Comparison of ENCODE assay signal across 9 mouse cellular contexts in the genomic region with DNA sequence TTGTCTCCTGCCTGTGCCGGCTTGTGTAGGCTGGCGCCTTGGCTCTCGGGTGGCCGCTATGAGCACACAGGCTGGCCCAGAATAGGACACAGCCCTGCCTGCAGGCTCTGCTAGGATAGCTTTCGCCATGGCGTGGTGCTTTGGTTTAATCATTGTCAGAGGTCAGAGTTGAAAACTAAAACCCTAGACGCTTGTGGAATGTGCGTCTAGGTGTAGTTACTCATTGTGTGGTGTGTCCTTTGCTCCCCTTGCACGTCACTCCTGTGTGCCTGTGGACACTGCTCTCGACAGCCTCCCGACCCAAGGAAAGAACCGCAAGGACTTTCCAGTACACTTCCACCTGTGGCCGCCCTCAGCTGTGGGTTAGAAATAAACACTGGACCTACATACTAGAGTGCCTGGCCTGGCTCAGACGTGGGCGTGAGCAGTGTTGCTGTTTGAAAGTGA. TPM values are rescaled to one million over a fixed set of nuclear protein-coding genes. Genes with fewer than 3 reads are reported as not detected.
DNase-seq lines count a peak whose midpoint lies in the region; ATAC-seq lines count a peak whose summit lies in the region.
"Had no signal": no experiment of that assay in that cellular context is flagged by ENCODE, and none has a peak within 500 bp of the region (broad histone marks: within the 10 kb centered on the region; RNA-seq: fewer than 3 reads in every experiment).

No protein-coding gene starts in this region.

- no peak overlapping the region for H3K9ac ChIP-seq in heart, embryonic 12.5 days
- no peak overlapping the region for H3K9ac ChIP-seq in limb, embryonic 13.5 days
- H3K9ac ChIP-seq in stomach, embryonic 14.5 days (replicated peaks; ENCODE audit: low read depth, low read length) = no peak overlapping the region

- no peak overlapping the region for H3K4me3 ChIP-seq in heart, embryonic 12.5 days
- H3K4me3 ChIP-seq in limb, embryonic 13.5 days = no peak overlapping the region
- H3K4me3 ChIP-seq in stomach, embryonic 14.5 days (ENCODE audit: low read depth, low read length) = no peak overlapping the region
- H3K4me3 ChIP-seq: erythroblast, embryonic 14.5 days had no signal

- H3K4me2 ChIP-seq in heart, embryonic 12.5 days = no peak overlapping the region
- no peak overlapping the region for H3K4me2 ChIP-seq in limb, embryonic 13.5 days (replicated peaks)
- no peak overlapping the region for H3K4me2 ChIP-seq in stomach, embryonic 14.5 days (replicated peaks; ENCODE audit: low read depth, low read length)

- H3K36me3 ChIP-seq in heart, embryonic 12.5 days = peaks cover 21% of the 10 kb centered on the region
- H3K36me3 ChIP-seq in limb, embryonic 13.5 days = peaks cover 25% of the 10 kb centered on the region
- peaks cover 14% of the 10 kb centered on the region; the same call in 1 of the 2 replicates for H3K36me3 ChIP-seq in stomach, embryonic 14.5 days (ENCODE audit: control insufficient read depth, insufficient read depth, low read length)

- intact Hi-C loops in heart, postnatal 14 days (cut with DNase I) = loop anchor here (5.0 kb wide), 1 partner anchor 120 kb away; a partner anchor contains a TSS

- H3K9me3 ChIP-seq in heart, embryonic 12.5 days (replicated peaks) = no peaks in the 10 kb centered on the region
- H3K9me3 ChIP-seq in limb, embryonic 13.5 days = 0 out of 2 replicates have a peak, but pooled peaks cover 4% of the 10 kb centered on the region
- H3K9me3 ChIP-seq in stomach, embryonic 14.5 days (ENCODE audit: control insufficient read depth, low read depth, low read length) = no peaks in the 10 kb centered on the region

- peak overlapping the region; percentile 57; the same call in 1 of the 2 replicates for H3K27ac ChIP-seq in heart, embryonic 12.5 days (ENCODE audit: poor library complexity, severe bottlenecking)
- no peak overlapping the region for H3K27ac ChIP-seq in limb, embryonic 13.5 days
- H3K27ac ChIP-seq in stomach, embryonic 14.5 days (ENCODE audit: low read length) = no peak overlapping the region; the same call in 1 of the 2 replicates

- 68% methylated on average over 15 of the region's 15 CpGs for WGBS in heart, embryonic 12.5 days
- whole genome bisulfite sequencing in limb, embryonic 13.5 days = 63% methylated on average over 15 of the region's 15 CpGs
- 59% methylated on average over 15 of the region's 15 CpGs for WGBS in stomach, embryonic 14.5 days

- H3K4me1 ChIP-seq in heart, embryonic 12.5 days (replicated peaks) = peaks cover 23% of the 10 kb centered on the region
- H3K4me1 ChIP-seq in limb, embryonic 13.5 days = peaks cover 16% of the 10 kb centered on the region
- H3K4me1 ChIP-seq in stomach, embryonic 14.5 days (ENCODE audit: control insufficient read depth, insufficient read depth, low read length) = 0 out of 2 replicates have a peak, but pooled peaks cover 9% of the 10 kb centered on the region

- no peak for ATAC-seq in heart, embryonic 12.5 days (ENCODE audit: insufficient number of reproducible peaks, low FRiP score)
- ATAC-seq in limb, embryonic 13.5 days (ENCODE audit: low FRiP score, low read depth) = 0 out of 2 replicates have a peak, but pooled peaks have one; percentile 28
- ATAC-seq in stomach, embryonic 14.5 days (ENCODE audit: insufficient number of reproducible peaks, insufficient read depth, low FRiP score, low read depth) = peak; percentile 71; the same call in 1 of the 2 replicates

- H3K27me3 ChIP-seq in heart, embryonic 12.5 days (replicated peaks) = no peaks in the 10 kb centered on the region
- H3K27me3 ChIP-seq in limb, embryonic 13.5 days = no peaks in the 10 kb centered on the region
- no peaks in the 10 kb centered on the region for H3K27me3 ChIP-seq in stomach, embryonic 14.5 days (ENCODE audit: control insufficient read depth, insufficient read depth, low read length)

- no peak for DNase-seq in heart, adult 8-10 months (ENCODE audit: low spot score)
- peak; percentile 23 to 42 for DNase-seq in heart, postnatal 14 days
- DNase-seq in adrenal gland, adult 18-20 months (ENCODE audit: low spot score in 2 of 2) = no peak
- DNase-seq in right cerebral cortex, postnatal 36 days (ENCODE audit: low spot score in 2 of 2) = no peak
- no peak for DNase-seq in layer of hippocampus, adult 8-10 months (ENCODE audit: low spot score in 2 of 2)

RNA-seq across cellular contexts. Expression of a gene that starts 53.9 kb away (rescaled TPM):
- 15.4 and 17.4 TPM in 2 replicates for polyA plus RNA-seq in heart, embryonic 12.5 days (2016; fragmentation: Nextera tagmentation; extraction: Ambion mirVana)
- 10 to 100 TPM; 25.7 to 28.2 (median 27.7) TPM for total RNA-seq in heart, adult 8-10 months (2022)
- total RNA-seq in heart, postnatal 14 days (2021) = 10 to 100 TPM; 24.4 to 25.1 TPM
- polyA plus RNA-seq in limb, embryonic 13.5 days (2015; fragmentation: Nextera tagmentation; extraction: Ambion mirVana) = 14.2 and 14.4 TPM in 2 replicates
- polyA plus RNA-seq in stomach, embryonic 14.5 days (2014; fragmentation: Nextera tagmentation; extraction: Ambion mirVana) = 20.4 and 20.9 TPM in 2 replicates
- 10 to 100 TPM; 18.6 to 19.2 TPM for total RNA-seq in adrenal gland, adult 18-20 months (2021)
- total RNA-seq in layer of hippocampus, adult 8-10 months (2022) = 10 to 100 TPM; 13.8 to 16.1 (median 14.3) TPM

RNA-seq across cellular contexts. Expression of a gene that starts 53.9 kb away (rescaled TPM):
- polyA plus RNA-seq in heart, embryonic 12.5 days (2016; fragmentation: Nextera tagmentation; extraction: Ambion mirVana) = 10.8 and 14.6 TPM in 2 replicates
- total RNA-seq in heart, adult 8-10 months (2022) = 10 to 100 TPM in 2 of 4 experiments, 1 to 10 TPM in 2; 7.4 to 12.5 (median 10.6) TPM
- total RNA-seq in heart, postnatal 14 days (2021) = 10 to 100 TPM; 12.3 to 13.7 TPM
- 19.5 and 22.1 TPM in 2 replicates for polyA plus RNA-seq in limb, embryonic 13.5 days (2015; fragmentation: Nextera tagmentation; extraction: Ambion mirVana)
- 21.8 and 26.4 TPM in 2 replicates for polyA plus RNA-seq in stomach, embryonic 14.5 days (2014; fragmentation: Nextera tagmentation; extraction: Ambion mirVana)
- 1 to 10 TPM; 6.6 to 8.0 TPM for total RNA-seq in adrenal gland, adult 18-20 months (2021)
- total RNA-seq in layer of hippocampus, adult 8-10 months (2022) = 1 to 10 TPM; 5.3 to 9.8 (median 7.7) TPM

Comparison
In these comparisons a context has a peak if more than half of its experiments do, and no peak if none do; other contexts are left out.
1. DNase-seq: peak in heart, postnatal 14 days (2 of 2); none in heart, adult 8-10 months (single experiment), adrenal gland, adult 18-20 months (0 of 2), right cerebral cortex, postnatal 36 days (0 of 2) and layer of hippocampus, adult 8-10 months (0 of 2).